Mouse (Mus musculus): ENCODE measurements at regions not wholly inside any gene's neighbourhood (a gene's known extent, or its start where the extent isn't known, plus 50 kb on each side); places are given as distances from the start of the nearest gene placed in this dataset.

GRCm38 (mm10) chr16:63921146-63921545 is 57.2 kb upstream of the Epha3 start:
- no peak overlapping the region for H3K4me3 ChIP-seq (ENCODE audit: insufficient read depth, poor library complexity, severe bottlenecking)
- TF ChIP-seq MYOD1 (IDR thresholded peaks at IDR 0.05; ENCODE audit: control insufficient read depth, insufficient read length, low read depth) (no peak), USF1 (IDR thresholded peaks at IDR 0.05; ENCODE audit: low read depth) (no peak), MYOG (IDR thresholded peaks at IDR 0.05; ENCODE audit: control insufficient read depth, extremely low read depth, insufficient read length) (no peak), CEBPB (IDR thresholded peaks at IDR 0.05; ENCODE audit: low read depth) (no peak), CTCF (IDR thresholded peaks at IDR 0.05; ENCODE audit: control insufficient read depth, insufficient read depth, insufficient read length) (no peak), FOSL1 (IDR thresholded peaks at IDR 0.05; ENCODE audit: insufficient read depth, low read length, poor library complexity, severe bottlenecking) (no peak), MAX (IDR thresholded peaks at IDR 0.05) (no peak)
- no peaks in the 10 kb centered on the region for H3K79me2 ChIP-seq (ENCODE audit: control insufficient read depth, insufficient read depth)
- no peaks in the 10 kb centered on the region for H3K36me3 ChIP-seq (ENCODE audit: control insufficient read depth, insufficient read depth)
- H3K27me3 ChIP-seq (ENCODE audit: control insufficient read depth, insufficient read depth, insufficient read length), result no peaks in the 10 kb centered on the region
- H3ac ChIP-seq (ENCODE audit: control insufficient read depth, insufficient read length, low read depth), result no peak overlapping the region
- H3K79me3 ChIP-seq (ENCODE audit: low read depth), result no peaks in the 10 kb centered on the region

All from C2C12 (cell line).